Mouse (Mus musculus) urinary bladder, postnatal 25 days (tissue): ENCODE results near the gene Lrrc56.

ENCODE experiments used
- DNase-seq: peaks from one replicate; pipeline ENCODE4 v3.0.0; 2022; ENCODE audit warnings: low spot score

The Lrrc56 gene

DNA sequence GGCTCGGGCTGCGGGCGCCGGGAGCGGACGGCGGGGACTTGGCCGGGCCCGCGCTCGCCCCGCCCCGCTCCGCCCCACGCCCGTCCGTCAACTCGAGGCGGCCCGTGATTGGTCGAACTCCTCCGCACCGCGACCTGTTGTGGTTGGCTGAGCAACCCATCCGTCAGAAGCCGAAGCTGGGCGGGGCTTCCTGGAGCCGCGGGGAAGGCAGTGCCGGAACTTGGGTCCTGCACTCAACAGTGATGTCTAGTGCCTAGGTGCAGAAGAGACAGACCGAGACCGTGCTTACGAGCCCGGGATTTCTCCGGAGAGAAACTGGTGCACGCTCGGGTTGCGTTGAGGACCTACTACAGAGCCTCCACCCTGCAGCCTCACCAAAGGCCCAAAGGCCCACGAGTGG, at the start of gene Lrrc56, which contains the start of gene Hras:
Gene Lrrc56, plus strand, starts transcription at position 210 of the 400 bp plus-strand sequence.
Gene Hras, minus strand, starts transcription at position 58 of the 400 bp plus-strand sequence.
- peak; percentile 97 for DNase-seq

DNA sequence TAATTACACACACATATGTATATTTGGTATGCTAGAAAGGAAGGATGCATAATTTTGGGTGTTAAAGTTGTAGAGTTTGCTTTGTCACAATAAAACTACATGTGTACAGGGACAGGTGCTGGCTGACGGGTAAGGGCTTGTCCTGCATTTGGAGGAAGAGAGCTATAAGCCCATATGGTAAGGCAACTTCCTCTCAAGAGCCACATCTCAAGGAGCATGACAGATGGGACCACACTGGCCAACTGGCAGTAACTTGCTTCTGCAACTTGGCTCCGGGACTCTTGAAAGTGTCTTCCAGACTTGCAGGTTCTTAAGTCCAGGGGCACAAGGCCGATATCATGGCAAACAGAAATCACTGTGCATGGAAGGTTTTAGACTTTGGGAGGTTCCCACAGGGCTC, 49.3 kb upstream of the Lrrc56 start:
- no peak for DNase-seq

DNA sequence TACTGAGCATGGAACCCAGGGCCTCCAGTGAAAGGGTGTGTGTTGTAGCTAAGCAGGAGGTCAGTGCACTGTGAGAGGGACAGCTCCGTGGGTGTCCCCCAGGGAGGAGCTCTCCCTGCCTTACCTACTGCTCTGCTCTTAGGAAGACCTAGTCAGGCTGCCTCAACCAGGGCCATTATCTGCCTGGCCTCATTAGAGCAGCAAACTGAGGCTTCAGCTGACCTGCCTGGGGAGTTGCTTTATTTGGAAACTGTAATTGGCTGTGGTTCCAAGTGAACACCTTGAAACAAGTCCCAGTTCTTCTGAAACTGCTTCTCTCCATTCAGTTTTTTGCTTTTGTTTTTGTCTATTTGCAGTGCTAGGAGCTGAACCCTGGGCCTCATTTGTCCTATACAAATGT, 48.6 kb upstream of the Lrrc56 start:
- no peak for DNase-seq

DNA sequence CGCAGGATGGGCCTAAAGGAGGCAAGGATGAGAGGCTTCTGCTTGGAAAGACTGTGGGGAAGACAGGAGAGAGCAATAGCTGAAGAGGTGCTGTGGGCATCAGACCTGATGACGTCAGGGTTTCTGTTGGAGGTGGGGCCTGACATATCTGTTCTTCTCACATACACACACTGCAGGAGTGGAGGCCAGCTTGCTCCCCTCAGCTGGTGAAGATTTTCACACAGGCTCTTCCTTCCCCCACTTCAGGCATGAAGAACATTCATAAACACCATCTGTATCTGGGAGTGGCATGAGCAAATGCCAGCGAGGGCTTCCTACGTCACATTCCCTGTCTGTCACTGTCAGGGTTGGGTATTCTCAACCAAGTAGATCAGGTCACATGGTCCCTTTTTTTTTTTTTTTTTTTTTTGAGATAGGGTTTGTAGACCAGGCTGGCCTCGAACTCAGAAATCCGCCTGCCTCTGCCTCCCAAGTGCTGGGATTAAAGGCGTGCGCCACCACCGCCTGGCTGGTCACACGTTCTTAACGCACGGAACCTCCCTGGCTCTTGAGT, 47.8 kb upstream of the Lrrc56 start:
- DNase-seq, result no peak

DNA sequence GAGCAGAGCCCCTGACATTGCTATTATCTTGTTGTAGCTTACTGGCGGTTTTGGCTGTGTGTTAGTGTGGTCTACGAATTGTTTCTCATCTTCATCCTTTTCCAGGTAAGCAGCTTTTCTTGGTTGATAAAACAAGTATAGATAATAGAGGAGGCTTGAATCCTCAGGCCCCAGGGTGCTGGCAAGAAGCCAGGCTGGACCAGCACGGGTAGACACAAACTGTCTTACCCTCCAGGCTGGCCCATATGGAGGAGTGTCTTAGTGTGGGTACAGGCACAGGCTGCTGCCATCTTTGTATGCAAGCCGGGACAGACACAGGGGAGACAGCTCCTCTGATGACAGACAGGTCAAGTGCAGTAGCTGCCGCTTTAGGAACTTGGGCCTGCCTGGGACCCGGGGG, 46.9 kb upstream of the Lrrc56 start:
- DNase-seq, result no peak

DNA sequence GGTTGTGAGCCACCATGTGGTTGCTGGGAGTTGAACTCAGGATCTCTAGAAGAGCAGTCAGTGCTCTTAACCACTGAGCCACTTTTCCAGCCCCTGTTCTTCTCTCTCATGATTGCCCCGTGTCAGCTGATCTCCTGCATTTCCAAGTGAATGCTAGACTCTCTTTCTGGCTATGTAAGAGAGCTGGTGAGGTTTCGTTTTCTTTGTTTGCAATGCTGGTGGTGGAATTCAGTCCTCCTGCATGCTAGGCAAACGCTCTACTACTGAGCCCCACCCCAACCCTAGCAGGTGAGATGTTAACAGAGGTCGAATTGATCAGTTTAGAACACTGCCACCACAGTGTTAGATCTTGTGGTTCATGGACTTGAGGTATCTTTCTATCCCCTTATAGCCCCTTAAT, 45.3 kb upstream of the Lrrc56 start:
- no peak for DNase-seq

DNA sequence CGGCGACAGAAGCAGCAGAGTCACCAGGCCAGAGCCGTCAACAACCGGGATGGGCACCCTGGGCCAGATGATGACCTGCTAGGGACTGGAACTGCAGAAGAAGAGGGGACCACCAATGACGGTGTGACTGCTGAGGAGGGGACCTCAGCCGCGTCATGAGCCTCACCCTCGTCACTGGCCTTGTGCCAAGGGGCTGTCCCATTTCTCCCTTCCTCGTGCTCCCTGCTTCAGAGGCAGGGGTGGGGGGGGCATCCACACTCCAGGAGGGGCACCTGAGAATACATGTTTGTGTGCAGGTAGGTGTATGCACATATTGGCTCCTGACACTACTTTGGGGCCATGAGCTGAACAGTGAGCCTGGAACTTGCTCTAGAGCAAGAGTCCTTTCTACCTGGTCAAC, 38.6 kb upstream of the Lrrc56 start:
- DNase-seq, result no peak

DNA sequence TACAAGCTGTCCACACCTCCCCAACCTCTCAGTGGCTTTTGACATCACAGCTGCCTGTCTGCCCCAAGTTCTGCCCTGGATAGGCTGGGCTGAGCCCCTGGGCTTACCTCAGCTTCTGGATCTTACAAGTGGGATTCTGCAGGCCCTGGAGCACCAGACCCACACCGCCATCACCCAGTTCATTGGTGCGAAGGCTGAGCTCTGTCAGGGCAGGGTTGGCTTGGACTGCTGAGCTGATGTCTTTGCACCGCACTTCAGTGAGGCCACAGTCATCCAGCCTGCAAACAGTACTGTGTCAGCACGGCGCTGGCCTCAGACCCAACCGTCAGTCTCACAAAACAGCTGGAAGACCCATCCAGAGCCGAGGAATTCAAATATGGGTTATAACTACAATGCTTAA, 29.6 kb upstream of the Lrrc56 start:
- no peak for DNase-seq

DNA sequence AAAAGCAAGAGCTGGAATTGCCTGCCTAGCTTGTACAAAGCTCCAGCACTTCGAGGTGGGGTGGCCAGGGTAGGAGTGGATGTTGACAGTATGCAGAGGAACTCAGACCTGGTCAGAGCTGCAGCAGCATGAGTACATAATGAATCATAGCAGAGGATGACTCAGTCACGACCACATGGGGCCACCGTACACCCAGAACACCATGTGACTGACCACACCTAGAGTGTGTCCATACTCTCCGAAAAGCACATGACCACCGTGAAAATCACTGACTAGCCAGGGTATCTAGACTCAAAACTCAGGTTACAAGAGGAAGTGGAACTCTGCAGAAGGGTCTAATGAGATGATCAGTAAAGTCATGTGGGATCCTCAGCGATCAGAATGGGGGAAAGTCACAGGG, 29.1 kb upstream of the Lrrc56 start:
- DNase-seq, result peak; percentile 46

DNA sequence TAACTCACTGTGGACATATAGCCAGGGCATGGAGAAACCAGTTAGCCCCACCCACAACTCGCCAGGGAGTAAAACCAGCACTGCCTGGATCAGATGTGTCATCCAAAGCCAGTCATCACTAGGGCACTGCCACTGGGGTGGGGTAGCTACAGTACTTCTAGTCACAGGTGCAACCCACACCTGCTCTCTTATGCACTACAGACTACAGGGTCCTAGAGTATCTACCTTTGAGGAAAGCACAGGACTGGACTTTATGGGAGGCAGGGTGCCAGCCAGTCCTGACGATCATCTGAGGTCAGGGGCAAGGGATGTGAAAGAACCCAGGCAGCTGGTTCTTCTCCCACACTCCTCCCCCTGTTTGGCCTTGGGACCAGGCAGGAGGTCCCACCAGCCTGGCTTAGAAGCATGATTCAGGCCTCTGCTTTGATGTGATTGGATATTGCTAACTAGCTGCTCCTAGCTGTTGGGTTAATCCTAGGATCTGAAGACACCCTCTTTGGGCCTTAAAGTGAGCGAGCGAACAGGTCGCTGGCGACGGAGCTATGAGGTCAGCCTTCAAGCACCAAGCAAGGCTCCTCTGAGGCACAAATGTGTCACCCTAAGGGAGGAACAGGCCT, 25.9 kb upstream of the Lrrc56 start:
- peak; percentile 45 for DNase-seq

DNA sequence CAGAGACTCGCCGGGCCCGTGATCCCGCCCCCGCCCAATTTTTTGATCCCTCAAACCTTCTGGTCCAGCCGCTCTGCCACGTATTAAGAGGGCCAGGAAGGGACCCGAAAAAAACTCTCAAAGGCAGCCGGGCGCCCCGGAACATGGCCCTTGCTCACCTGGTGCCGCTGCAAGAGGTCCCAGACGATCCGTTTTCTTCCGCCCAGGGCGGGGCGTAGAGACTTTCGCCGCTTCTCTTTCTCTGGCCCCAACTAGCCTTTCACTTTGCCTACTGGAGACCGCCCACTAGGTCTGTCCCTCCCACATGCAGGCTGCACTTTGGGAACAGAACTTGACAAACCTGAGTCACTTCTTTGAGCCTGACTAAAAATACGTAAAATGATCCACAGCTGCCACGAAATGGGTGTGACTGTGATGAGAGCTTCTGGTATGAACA, 25.4 kb upstream of the Lrrc56 start:
- peak; percentile 67 for DNase-seq

DNA sequence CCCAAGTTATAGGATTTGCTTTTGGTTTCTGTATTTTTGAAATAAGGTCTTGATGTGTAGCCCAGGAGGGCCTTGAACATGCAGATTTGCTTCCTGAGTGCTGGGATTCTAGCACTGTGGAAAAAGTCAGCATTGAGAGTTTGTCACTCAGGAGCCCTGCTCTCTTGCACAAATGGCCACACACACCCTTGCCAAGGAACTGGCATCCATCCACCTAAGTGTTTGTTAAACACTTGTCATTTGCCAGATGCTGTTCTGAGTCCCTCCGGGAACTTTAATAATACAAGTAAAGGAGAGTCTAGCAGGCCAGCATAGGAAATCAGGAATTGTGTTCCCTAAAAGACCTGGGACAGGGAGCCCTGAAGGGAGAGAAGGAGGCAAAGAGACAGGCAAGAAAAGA, 24.7 kb upstream of the Lrrc56 start:
- DNase-seq, result no peak

DNA sequence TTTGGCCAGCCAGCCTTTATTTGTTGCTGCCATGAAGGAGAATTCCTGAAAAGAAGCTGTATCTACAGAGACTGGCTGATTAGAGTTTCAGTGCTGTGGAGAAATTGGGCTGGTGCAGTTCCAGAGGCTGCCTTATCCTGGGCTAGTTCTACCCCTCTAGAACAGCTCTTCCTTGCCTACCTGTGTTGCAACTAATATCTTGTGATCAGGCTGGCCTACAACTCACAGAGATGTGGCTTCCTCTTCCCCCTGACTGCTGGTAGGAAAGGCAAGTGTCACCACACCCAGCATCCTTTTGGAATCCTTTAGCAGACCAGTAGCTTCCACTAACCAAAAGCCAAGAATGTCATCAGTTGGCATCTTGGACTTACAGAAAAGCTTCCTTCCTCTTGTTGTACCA, 24.1 kb upstream of the Lrrc56 start:
- DNase-seq, result no peak

DNA sequence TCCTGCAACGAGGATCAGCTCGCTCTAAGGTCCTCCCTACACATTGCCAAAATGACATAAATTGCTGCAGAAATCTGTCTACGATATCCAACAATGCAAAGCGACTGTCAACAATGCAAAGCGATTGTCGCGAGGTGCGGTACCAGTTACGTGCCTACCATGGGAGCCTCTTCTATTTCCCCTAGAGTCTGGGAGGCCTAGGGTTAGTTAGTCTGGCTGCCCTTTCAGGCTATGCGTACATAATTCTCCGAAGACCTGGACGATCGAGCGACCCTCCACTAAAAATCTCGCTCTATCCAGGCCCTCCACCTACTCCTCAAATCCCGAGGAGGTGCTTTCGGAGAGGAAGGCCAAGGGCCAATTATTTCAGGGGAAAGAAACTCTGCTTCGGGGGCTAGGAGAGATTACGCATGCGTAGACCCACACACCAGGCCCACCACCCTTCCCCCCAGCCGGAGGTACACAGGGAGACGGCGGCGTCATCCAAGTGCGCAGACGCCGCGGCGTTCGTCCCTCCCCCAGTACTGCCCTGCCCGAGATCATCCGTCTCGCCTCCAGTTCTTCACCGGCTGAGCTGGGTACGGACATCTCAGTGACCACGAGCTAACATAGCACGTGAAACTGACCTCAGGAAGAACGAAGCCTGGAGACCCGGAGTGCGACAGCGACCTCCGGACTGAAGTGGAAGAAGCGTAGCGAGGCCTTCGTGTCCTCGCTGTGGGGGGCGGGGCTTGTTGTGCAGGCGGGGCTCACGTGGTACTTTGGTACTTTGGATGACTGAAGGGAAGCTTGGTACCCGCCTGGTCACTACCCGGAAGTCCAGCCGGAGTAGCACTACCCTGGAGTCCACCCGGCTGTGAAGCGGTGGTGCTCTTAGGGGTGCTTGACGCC, 21.6 kb upstream of the Lrrc56 start, which contains the start of gene Rnh1:
Gene Rnh1, minus strand, starts transcription at position 742 of the 891 bp plus-strand sequence.
- peak; percentile 84 for DNase-seq

DNA sequence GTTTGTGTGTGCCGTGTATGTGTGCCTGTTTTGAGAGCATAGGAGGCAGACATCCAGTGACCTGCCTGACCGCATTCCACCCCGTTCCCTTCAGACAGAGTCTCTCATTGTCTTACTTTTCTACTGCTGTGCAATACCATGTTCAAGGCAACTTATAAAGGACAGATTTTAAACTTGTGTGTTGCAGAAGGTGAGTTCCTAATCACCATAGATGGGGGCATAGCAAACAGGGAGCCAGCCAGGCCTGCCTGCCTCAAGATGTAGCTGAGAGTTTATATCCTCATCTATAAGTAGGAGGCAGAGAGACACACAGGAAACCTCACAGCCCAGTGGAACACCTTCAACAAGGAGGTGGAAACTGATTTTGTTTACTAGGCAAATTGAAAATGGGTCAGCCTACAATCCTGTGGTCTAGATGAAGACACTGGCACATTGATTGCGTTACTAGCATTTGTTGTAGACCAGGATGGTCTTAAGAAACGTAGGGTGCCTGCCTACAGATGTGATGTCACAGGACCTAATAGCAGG, 20.6 kb upstream of the Lrrc56 start:
- DNase-seq, result no peak

DNA sequence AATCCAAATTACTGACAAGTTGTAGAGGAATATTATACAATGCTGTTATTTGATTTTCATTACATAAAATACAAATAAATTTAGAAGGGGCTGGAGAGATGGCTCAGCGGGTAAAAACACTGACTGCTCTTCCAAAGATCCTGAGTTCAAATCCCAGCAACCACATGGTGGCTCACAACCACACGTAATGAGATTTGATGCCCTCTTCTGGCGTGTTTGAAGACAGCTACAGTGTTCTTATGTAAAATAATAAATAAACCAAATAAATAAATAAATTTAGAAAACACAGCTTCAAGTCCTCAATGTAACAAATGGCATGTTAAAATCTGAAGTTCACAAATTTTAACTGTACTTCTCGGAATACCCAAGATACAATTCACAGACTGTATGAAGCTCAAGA, 18.9 kb upstream of the Lrrc56 start:
- no peak for DNase-seq

DNA sequence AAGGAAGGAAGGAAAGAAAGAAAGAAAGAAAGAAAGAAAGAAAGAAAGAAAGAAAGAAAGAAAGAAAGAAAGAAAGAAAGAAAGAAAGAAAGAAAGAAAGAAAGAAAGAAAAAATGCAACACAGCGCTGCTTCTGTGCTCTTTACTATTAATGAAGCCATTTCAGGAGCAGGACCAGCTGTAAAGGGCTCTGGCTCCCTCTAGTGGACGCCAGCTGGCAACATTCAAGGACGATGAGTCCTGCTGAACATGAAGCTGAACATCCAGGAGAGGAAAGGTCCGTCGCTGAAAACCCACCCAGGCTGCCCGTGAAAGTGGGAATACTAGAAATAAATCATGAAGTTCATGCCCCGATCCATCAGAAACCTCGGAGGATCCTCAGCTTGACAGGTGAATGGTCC, 17.8 kb upstream of the Lrrc56 start:
- peak; percentile 81 for DNase-seq

DNA sequence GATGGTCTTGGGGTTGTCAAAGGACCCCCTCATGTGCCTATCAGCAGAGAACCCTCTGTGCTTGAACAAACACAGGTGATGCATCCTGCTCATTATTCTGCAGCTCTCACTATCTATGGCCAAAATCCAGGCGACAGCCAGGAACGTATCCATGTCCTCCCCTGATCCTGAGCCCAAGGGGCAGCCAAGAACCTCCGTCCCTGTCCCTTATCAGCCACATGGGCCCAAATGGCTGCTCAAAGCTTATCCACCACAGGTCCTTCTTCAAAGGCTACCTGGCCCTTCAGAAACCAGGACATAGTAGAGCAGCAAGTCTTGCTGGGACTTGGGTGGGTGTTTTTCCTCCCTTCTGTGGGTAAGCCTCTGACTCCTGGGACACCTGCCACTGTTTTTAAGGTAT, 5.8 kb upstream of the Lrrc56 start:
- DNase-seq, result no peak

DNA sequence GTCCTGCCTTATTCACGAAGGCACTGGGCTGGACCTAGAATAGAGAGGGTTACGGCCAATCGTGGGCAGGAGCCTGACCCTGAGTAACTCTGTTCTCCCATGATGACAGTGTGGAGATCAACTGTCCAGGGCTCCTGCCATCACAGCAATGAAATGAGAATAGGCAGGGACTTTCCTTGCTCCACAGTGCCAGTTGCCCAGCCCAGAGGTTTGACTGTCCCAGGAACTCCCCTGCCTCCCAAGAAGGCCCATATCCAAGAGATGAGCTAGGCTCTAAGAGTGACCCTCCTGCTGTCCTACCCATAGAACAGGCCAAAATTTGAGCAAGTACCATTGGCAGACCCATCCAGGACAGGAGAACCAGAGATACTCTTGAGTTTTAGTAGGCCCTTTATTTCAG, 5.2 kb upstream of the Lrrc56 start:
- no peak for DNase-seq

DNA sequence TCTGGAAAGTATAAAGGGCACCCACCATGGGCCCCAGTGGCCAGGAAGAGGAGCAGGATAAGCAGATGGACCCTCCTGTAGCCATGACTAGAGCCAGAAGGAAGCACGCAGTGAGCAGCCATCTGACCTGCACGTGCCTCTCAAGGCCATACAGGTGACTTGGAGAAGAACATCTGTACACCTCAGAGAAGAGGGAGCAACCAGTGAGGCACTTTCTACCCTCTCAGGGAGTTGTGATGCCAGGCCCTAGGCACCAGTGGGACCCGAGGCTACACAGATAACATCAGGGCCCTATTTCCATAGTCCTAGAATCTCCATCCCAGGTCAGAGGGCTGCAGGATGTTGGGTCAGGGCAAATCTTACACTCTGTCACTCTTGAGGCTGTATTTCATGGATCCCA, 3.7 kb upstream of the Lrrc56 start:
- DNase-seq, result no peak

DNA sequence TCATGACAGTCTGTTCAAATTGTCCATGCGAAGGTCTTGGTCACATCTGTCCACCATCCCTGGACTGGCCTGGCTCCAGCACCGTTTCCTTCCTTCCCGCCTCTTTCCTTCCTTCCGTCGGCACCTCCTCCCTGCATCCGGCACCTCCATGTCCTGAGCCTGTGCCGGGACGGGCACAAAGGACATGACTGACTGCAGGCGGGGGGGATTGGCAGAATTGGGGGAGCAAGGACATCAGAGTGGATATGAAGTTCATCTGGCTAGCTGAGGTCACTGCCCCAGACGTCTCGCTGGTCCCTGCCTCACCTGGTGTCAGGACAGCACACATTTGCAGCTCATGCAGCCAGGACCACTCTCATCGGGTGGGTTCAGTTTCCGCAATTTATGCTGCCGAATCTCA, 2.9 kb upstream of the Lrrc56 start:
- DNase-seq, result no peak

DNA sequence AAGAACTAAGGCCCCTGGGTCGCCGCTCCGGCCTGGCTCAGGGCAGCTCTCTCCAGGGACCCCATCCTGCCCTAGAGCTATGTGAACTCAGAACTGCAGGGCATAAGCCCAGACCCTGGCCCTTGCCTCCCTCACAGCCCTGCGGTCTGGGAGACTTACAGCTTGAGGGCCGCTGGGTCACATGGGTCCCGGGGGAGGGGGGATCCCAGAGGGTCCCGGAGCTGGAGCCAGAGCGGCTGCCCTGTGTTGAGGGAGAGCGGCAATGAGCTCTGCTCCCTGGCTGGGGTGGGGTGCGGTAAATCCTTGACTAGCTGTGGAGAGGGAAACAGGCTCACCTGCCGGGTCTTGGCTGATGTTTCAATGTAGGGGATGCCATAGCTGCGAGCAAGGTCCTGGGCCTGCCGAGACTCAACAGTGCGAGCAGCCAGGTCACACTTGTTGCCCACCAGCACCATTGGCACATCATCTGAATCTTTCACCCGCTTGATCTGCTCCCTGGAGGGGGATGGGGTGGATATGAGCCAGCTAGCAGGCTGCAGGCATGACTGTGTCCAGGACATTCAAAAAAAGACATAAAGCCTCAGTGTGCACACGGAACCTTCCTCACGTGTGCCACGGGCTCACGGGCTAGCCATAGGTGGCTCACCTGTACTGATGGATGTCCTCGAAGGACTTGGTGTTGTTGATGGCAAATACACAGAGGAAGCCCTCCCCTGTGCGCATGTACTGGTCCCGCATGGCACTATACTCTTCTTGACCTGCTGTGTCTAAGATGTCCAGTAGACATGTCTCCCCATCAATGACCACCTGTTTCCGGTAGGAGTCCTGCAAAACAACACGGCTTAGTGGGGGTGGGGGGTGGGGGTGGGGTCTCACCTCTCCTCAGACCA, 1.9 kb upstream of the Lrrc56 start:
- DNase-seq, result no peak
